Mouse (Mus musculus): ENCODE results near the gene Pfdn4. TPM values are rescaled to one million over a fixed set of nuclear protein-coding genes. Genes with fewer than 3 reads are reported as not detected.

Pfdn4 gene
- total and polyA plus RNA-seq, 2 experiments from 2014 or later: 94.1 to 157 TPM

DNA sequence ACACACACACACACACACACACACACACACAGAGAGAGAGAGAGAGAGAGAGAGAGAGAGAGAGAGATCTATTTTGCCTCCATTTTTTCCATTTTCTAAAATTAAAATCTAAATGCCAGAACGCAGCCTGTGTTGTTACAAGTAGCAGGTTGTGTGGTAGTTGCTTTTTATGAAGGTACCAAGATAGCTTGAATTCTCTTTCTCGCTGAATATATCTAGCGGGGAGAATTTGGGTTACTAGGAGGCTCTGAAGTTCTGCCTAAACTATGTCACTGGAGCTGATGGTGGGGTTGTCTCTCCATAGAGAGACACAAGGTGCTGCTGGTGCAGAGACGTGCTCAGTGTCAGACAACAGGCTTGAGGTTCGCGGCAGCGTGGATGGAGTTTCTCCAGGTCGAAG lies 68.8 kb downstream of the Pfdn4 start:
- no peak overlapping the region for H3K27ac ChIP-seq (ENCODE audit: low read depth, low read length)
- H3K27me3 ChIP-seq (ENCODE audit: insufficient read depth, low read length): no peaks in the 10 kb centered on the region
- 94% methylated on average over 8 of the region's 8 CpGs for WGBS
- ATAC-seq (ENCODE audit: low FRiP score): no peak
- H3K4me2 ChIP-seq (ENCODE audit: low read depth, low read length, poor library complexity, severe bottlenecking): no peak overlapping the region
- H3K36me3 ChIP-seq (ENCODE audit: insufficient read depth, low read length): no peaks in the 10 kb centered on the region
- H3K4me1 ChIP-seq (ENCODE audit: insufficient read depth, low read length): no peaks in the 10 kb centered on the region
- H3K9me3 ChIP-seq (ENCODE audit: low read length): no peaks in the 10 kb centered on the region
- TF ChIP-seq CTCF (IDR thresholded peaks at IDR 0.05): no peak
- DNase-seq (ENCODE audit: low spot score): no peak
- H3K4me3 ChIP-seq (ENCODE audit: low read depth, low read length): no peak overlapping the region
- no peak overlapping the region for H3K9ac ChIP-seq (replicated peaks; ENCODE audit: low read length, poor library complexity, severe bottlenecking)

Other genes starting within 250 kb of the Pfdn4 start
- gene Bcas1, start 68.6 kb upstream of the Pfdn4 start, total RNA-seq (2014; rRNA removed): 9.4 and 9.6 TPM in 2 replicates
- 7.5 and 8.5 TPM in 2 replicates for gene Bcas1, start 68.6 kb upstream of the Pfdn4 start, polyA plus RNA-seq (2015; fragmentation: Nextera tagmentation; extraction: Ambion mirVana)
- gene Cyp24a1, start 717 bp downstream of the Pfdn4 start, total RNA-seq (2014; rRNA removed): 0.14 TPM in 1 of 2 replicates, not detected in the other
- gene Cyp24a1, start 717 bp downstream of the Pfdn4 start, polyA plus RNA-seq (2015; fragmentation: Nextera tagmentation; extraction: Ambion mirVana): 0.09 and 0.23 TPM in 2 replicates
- not detected in 2 replicates for gene 4930470P17Rik, start 105.6 kb downstream of the Pfdn4 start, total RNA-seq (2014; rRNA removed)
- not detected in 2 replicates for gene 4930470P17Rik, start 105.6 kb downstream of the Pfdn4 start, polyA plus RNA-seq (2015; fragmentation: Nextera tagmentation; extraction: Ambion mirVana)
- 27.0 and 29.3 TPM in 2 replicates for gene Dok5, start 235.4 kb downstream of the Pfdn4 start, total RNA-seq (2014; rRNA removed)
- 35.2 and 36.9 TPM in 2 replicates for gene Dok5, start 235.4 kb downstream of the Pfdn4 start, polyA plus RNA-seq (2015; fragmentation: Nextera tagmentation; extraction: Ambion mirVana)